Mouse (Mus musculus): ENCODE results near the gene Pard3b. TPM values are rescaled to one million over a fixed set of nuclear protein-coding genes. Genes with fewer than 3 reads are reported as not detected.

The Pard3b gene
- polyA plus RNA-seq, 1 experiment from 2014 or later: 21.4 TPM

- Histone ChIP-seq H3K4me3 (replicated peaks; ENCODE audit: low read depth, low read length) (no peak overlapping the region), H3K36me3 (ENCODE audit: insufficient read depth, low read length) (no peaks in the 10 kb centered on the region), H3K27me3 (ENCODE audit: insufficient read depth, low read length) (no peaks in the 10 kb centered on the region), H3K9me3 (replicated peaks; ENCODE audit: low read length) (no peaks in the 10 kb centered on the region), H3K4me2 (ENCODE audit: low read length) (no peak overlapping the region), H3K27ac (no peak overlapping the region), H3K4me1 (replicated peaks; ENCODE audit: insufficient read depth, low read length) (no peaks in the 10 kb centered on the region), H3K9ac (ENCODE audit: low read depth, low read length) (no peak overlapping the region)
- TF ChIP-seq CTCF (IDR thresholded peaks at IDR 0.05; ENCODE audit: low read depth): no peak
- WGBS: 71% methylated on average over 6 of the region's 6 CpGs
- ATAC-seq (replicated peaks; ENCODE audit: low FRiP score, low read depth) (no peak), DNase-seq (ENCODE audit: low spot score) (no peak)
Observed at GRCm38 (mm10) chr1:62428736-62429135, 790.1 kb downstream of the Pard3b start.

GRCm38 (mm10) chr1:62429333-62430182 is 790.9 kb downstream of the Pard3b start:
- no peaks in the 10 kb centered on the region for H3K9me3 ChIP-seq (replicated peaks; ENCODE audit: low read length)
- TF ChIP-seq CTCF (IDR thresholded peaks at IDR 0.05; ENCODE audit: low read depth): no peak
- ATAC-seq (replicated peaks; ENCODE audit: low FRiP score, low read depth) (no peak), DNase-seq (ENCODE audit: low spot score) (no peak)
- no peaks in the 10 kb centered on the region for H3K27me3 ChIP-seq (ENCODE audit: insufficient read depth, low read length)
- no peak overlapping the region for H3K4me3 ChIP-seq (replicated peaks; ENCODE audit: low read depth, low read length)
- no peak overlapping the region for H3K4me2 ChIP-seq (ENCODE audit: low read length)
- H3K27ac ChIP-seq: no peak overlapping the region
- no peaks in the 10 kb centered on the region for H3K36me3 ChIP-seq (ENCODE audit: insufficient read depth, low read length)
- H3K4me1 ChIP-seq (replicated peaks; ENCODE audit: insufficient read depth, low read length): no peaks in the 10 kb centered on the region
- H3K9ac ChIP-seq (ENCODE audit: low read depth, low read length): no peak overlapping the region
- WGBS: 87% methylated on average over 17 of the region's 17 CpGs

- TF ChIP-seq CTCF (IDR thresholded peaks at IDR 0.05; ENCODE audit: low read depth): no peak
- ATAC-seq (replicated peaks; ENCODE audit: low FRiP score, low read depth) (no peak), DNase-seq (ENCODE audit: low spot score) (no peak)
- no peaks in the 10 kb centered on the region for H3K36me3 ChIP-seq (ENCODE audit: insufficient read depth, low read length)
- H3K9me3 ChIP-seq (replicated peaks; ENCODE audit: low read length): no peaks in the 10 kb centered on the region
- no peak overlapping the region for H3K4me2 ChIP-seq (ENCODE audit: low read length)
- H3K9ac ChIP-seq (ENCODE audit: low read depth, low read length): no peak overlapping the region
- 78% methylated on average over 6 of the region's 6 CpGs for WGBS
- H3K27ac ChIP-seq: no peak overlapping the region
- H3K27me3 ChIP-seq (ENCODE audit: insufficient read depth, low read length): no peaks in the 10 kb centered on the region
- H3K4me3 ChIP-seq (replicated peaks; ENCODE audit: low read depth, low read length): no peak overlapping the region
- no peaks in the 10 kb centered on the region for H3K4me1 ChIP-seq (replicated peaks; ENCODE audit: insufficient read depth, low read length)
Observed at GRCm38 (mm10) chr1:62431054-62431453, 792.4 kb downstream of the Pard3b start.

GRCm38 (mm10) chr1:62433891-62434290 is 795.3 kb downstream of the Pard3b start:
- no peak overlapping the region for H3K9ac ChIP-seq (ENCODE audit: low read depth, low read length)
- H3K4me3 ChIP-seq (replicated peaks; ENCODE audit: low read depth, low read length): no peak overlapping the region
- no peak overlapping the region for H3K4me2 ChIP-seq (ENCODE audit: low read length)
- 84% methylated on average over 5 of the region's 5 CpGs for WGBS
- H3K9me3 ChIP-seq (replicated peaks; ENCODE audit: low read length): no peaks in the 10 kb centered on the region
- no peaks in the 10 kb centered on the region for H3K27me3 ChIP-seq (ENCODE audit: insufficient read depth, low read length)
- DNase-seq (ENCODE audit: low spot score) (no peak), ATAC-seq (replicated peaks; ENCODE audit: low FRiP score, low read depth) (no peak)
- no peaks in the 10 kb centered on the region for H3K4me1 ChIP-seq (replicated peaks; ENCODE audit: insufficient read depth, low read length)
- no peak for TF ChIP-seq CTCF (IDR thresholded peaks at IDR 0.05; ENCODE audit: low read depth)
- no peaks in the 10 kb centered on the region for H3K36me3 ChIP-seq (ENCODE audit: insufficient read depth, low read length)
- no peak overlapping the region for H3K27ac ChIP-seq

- H3K36me3 ChIP-seq (ENCODE audit: insufficient read depth, low read length): no peaks in the 10 kb centered on the region
- H3K4me1 ChIP-seq (replicated peaks; ENCODE audit: insufficient read depth, low read length): no peaks in the 10 kb centered on the region
- no peak overlapping the region for H3K9ac ChIP-seq (ENCODE audit: low read depth, low read length)
- no peak for ATAC-seq (replicated peaks; ENCODE audit: low FRiP score, low read depth)
- no peak overlapping the region for H3K4me2 ChIP-seq (ENCODE audit: low read length)
- TF ChIP-seq CTCF (IDR thresholded peaks at IDR 0.05; ENCODE audit: low read depth): no peak
- no peaks in the 10 kb centered on the region for H3K9me3 ChIP-seq (replicated peaks; ENCODE audit: low read length)
- no peak overlapping the region for H3K27ac ChIP-seq
- no peaks in the 10 kb centered on the region for H3K27me3 ChIP-seq (ENCODE audit: insufficient read depth, low read length)
- no peak for DNase-seq (ENCODE audit: low spot score)
- H3K4me3 ChIP-seq (replicated peaks; ENCODE audit: low read depth, low read length): no peak overlapping the region
- WGBS: 75% methylated on average over 9 of the region's 9 CpGs
Observed at GRCm38 (mm10) chr1:62435844-62436243, 797.2 kb downstream of the Pard3b start.

GRCm38 (mm10) chr1:62436304-62436703 is 797.7 kb downstream of the Pard3b start:
- no peaks in the 10 kb centered on the region for H3K27me3 ChIP-seq (ENCODE audit: insufficient read depth, low read length)
- 63% methylated on average over 3 of the region's 3 CpGs for WGBS
- no peak overlapping the region for H3K4me2 ChIP-seq (ENCODE audit: low read length)
- H3K9ac ChIP-seq (ENCODE audit: low read depth, low read length): no peak overlapping the region
- no peaks in the 10 kb centered on the region for H3K36me3 ChIP-seq (ENCODE audit: insufficient read depth, low read length)
- H3K4me1 ChIP-seq (replicated peaks; ENCODE audit: insufficient read depth, low read length): no peaks in the 10 kb centered on the region
- no peak overlapping the region for H3K27ac ChIP-seq
- H3K9me3 ChIP-seq (replicated peaks; ENCODE audit: low read length): no peaks in the 10 kb centered on the region
- no peak for TF ChIP-seq CTCF (IDR thresholded peaks at IDR 0.05; ENCODE audit: low read depth)
- DNase-seq (ENCODE audit: low spot score) (no peak), ATAC-seq (replicated peaks; ENCODE audit: low FRiP score, low read depth) (no peak)
- no peak overlapping the region for H3K4me3 ChIP-seq (replicated peaks; ENCODE audit: low read depth, low read length)
